Mouse (Mus musculus) megakaryocyte, embryonic 14.5 days (primary cell): ENCODE results near the gene Ltc4s.

Source experiments
- FLI1 ChIP-seq: IDR thresholded peaks from 2 replicates; pipeline ENCODE4 v1.6.1; 2012; ENCODE audit warnings: low read length, inconsistent platforms, mixed read lengths
- GATA1 ChIP-seq: IDR thresholded peaks from 3 replicates; pipeline ENCODE4 v1.6.1; 2012; ENCODE audit warnings: mixed read lengths, low read length, inconsistent platforms, borderline replicate concordance

- no peak for TF ChIP-seq GATA1
- TF ChIP-seq FLI1 = no peak
These were observed at the start of gene Ltc4s for GRCm38 (mm10) chr11:50238324-50238723.
